Mouse (Mus musculus) lung, embryonic 16.5 days (tissue): Measurements from ENCODE around the gene Zfp683. TPM values are rescaled to one million over a fixed set of nuclear protein-coding genes. Genes with fewer than 3 reads are reported as not detected.
A peak's percentile ranks its signal among the peaks of the same experiment; 100 is the strongest.

Experiments used
- ATAC-seq: fragments of 200-750 bp; cut with Nextera tagmentation; 2 replicates; pipeline ENCODE4 v1.8.0; 2017; ENCODE audit warnings: low read depth, mild to moderate bottlenecking, moderate library complexity
- H3K27ac ChIP-seq: fragments of 300-500 bp; sonication (generic); 2 replicates; pipeline ENCODE4 v1.5.1; 2014; ENCODE audit warnings: mild to moderate bottlenecking, control low read depth, low read length
- H3K27me3 ChIP-seq: fragments of 300-500 bp; sonication (generic); 2 replicates; pipeline ENCODE4 v1.6.1; 2014; ENCODE audit warnings: low read depth, low read length, mixed read lengths; ENCODE audit not compliant: control insufficient read depth, insufficient read depth
- H3K36me3 ChIP-seq: fragments of 300-500 bp; sonication (generic); 2 replicates; pipeline ENCODE4 v1.6.1; 2014; ENCODE audit warnings: low read length; ENCODE audit not compliant: control insufficient read depth, insufficient read depth
- H3K4me1 ChIP-seq: fragments of 300-500 bp; sonication (generic); replicated peaks from 2 replicates; pipeline ENCODE4 v1.6.1; 2014; ENCODE audit warnings: low read length, mixed read lengths; ENCODE audit not compliant: control insufficient read depth, insufficient read depth
- H3K4me2 ChIP-seq: fragments of 300-500 bp; sonication (generic); 2 replicates; pipeline ENCODE4 v1.6.1; 2014; ENCODE audit warnings: low read depth, low read length, control low read depth
- H3K4me3 ChIP-seq: fragments of 300-500 bp; sonication (generic); 2 replicates; pipeline ENCODE4 v1.5.1; 2014; ENCODE audit warnings: mild to moderate bottlenecking, low read length, control low read depth
- H3K9ac ChIP-seq: fragments of 300-500 bp; sonication (generic); 2 replicates; pipeline ENCODE4 v1.6.1; 2014; ENCODE audit warnings: low read length, control low read depth
- H3K9me3 ChIP-seq: fragments of 300-500 bp; sonication (generic); 2 replicates; pipeline ENCODE4 v1.6.1; 2016; ENCODE audit warnings: low read length; ENCODE audit not compliant: control insufficient read depth
- WGBS: fragments of 180-500 bp; shearing (Covaris S2); extraction: QIAGEN DNeasy Blood & Tissue Kit; methylation state at CpG from one replicate; pipeline ENCODE4 v1.1.7; 2014; 5-methylcytosine and 5-hydroxymethylcytosine counted together
- polyA plus RNA-seq: library from polyadenylated mRNA; unstranded; fragments of >200 nt; fragmentation: Nextera tagmentation; extraction: Ambion mirVana; gene quantifications from 2 replicates; pipeline ENCODE4 v1.2.1, GENCODE M21; 2015

The Zfp683 gene
- polyA plus RNA-seq, 1 experiment from 2014 or later: not detected

DNA sequence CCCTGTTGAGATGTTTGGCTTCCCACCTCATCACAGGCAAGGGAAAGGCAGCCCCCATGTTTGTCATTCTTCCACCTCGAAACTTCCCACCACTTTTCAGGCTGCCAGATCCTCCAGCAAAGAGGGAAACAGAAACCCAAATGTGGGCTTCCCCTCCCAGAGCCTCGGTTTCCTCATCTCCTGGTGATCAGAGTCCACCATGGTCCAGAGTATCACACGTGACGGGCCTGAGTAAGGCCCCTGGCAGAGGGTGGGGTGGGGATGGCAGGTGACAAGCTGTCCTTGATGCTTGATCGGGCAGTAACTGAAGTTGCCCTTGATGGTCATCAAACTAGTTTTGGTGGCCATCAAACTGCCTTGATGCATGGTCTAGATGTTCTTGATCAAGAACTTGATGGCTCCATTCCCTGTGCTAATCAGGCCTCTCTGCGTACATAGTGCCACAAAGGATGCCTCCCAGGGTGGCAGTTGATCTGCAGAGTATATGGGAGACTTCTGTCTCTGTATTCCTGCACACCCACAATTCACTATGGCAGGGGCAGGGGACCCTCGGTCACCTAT is 40.4 kb downstream of the Zfp683 start:
- Histone ChIP-seq H3K27me3 (no peaks in the 10 kb centered on the region), H3K4me2 (no peak overlapping the region), H3K4me3 (no peak overlapping the region), H3K36me3 (no peaks in the 10 kb centered on the region), H3K9me3 (no peaks in the 10 kb centered on the region), H3K27ac (no peak overlapping the region), H3K4me1 (no peaks in the 10 kb centered on the region), H3K9ac (no peak overlapping the region)
- no peak for ATAC-seq
- 84% methylated on average over 7 of the region's 7 CpGs for WGBS

DNA sequence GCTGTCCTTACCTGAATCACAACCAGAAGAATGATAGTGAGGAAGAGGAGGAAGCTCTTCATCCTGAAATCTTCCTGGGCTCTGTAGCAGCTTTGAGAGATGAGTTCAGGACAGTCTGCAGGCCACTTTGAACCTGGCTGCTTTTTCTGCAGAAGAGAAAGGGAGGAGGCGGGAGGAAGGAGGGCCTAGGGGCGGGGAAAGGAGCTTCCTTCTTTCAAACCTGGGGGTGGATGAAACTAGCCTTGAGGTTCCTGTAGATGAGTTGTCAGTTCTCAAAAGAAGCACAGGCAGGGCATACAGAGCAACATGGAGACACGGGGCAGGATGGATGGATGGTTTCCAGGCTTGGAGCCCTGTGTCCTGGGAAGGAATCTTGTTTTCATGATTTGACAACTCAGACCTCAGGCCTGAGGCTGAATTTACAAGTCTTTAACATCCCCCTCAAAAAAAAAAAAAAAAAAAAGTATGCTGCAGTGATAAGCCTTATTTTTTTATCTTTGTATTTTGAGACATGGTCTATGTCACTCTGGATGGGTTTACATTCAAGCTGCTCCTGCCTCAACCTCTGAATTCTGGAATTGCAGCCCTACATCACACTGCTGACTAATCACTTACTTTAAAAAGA is 41.4 kb downstream of the Zfp683 start, which contains the start of gene Cd52:
TSS of gene Cd52 (minus strand) at position 160 of the 625 bp plus-strand sequence.
- H3K36me3 ChIP-seq: no peaks in the 10 kb centered on the region
- no peak within 1 kb of the TSS for H3K27ac ChIP-seq
- no peak within 1 kb of the TSS for H3K4me3 ChIP-seq
- ATAC-seq: no peak
- no peak within 1 kb of the TSS for H3K9ac ChIP-seq
- H3K9me3 ChIP-seq: no peaks in the 10 kb centered on the region
- no peaks in the 10 kb centered on the region for H3K4me1 ChIP-seq
- no peaks in the 10 kb centered on the region for H3K27me3 ChIP-seq
- 55% methylated on average over 3 of the region's 3 CpGs for whole genome bisulfite sequencing
- no peak within 1 kb of the TSS for H3K4me2 ChIP-seq

DNA sequence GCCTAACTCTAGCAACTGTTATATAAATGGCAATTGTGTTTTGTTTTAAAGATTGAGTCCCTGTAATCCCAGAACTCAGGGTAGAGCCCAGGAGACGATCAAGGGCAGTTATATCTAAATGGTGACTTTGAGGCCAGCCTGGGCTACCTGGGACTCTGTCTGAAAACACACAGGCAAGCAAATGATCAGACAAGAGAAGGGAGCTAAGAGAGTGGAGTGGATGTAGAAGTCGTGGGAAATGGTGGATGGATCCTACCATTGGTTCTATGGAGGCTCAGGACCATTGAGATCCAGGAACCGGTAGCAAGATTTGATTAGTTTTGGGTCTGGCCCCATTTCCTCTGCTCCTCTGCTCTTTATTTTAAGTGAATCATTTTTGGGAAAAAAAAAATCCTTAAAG is 42.5 kb downstream of the Zfp683 start:
- Histone ChIP-seq H3K36me3 (no peaks in the 10 kb centered on the region), H3K4me3 (no peak overlapping the region), H3K4me1 (no peaks in the 10 kb centered on the region), H3K4me2 (no peak overlapping the region), H3K9ac (no peak overlapping the region), H3K27me3 (no peaks in the 10 kb centered on the region), H3K27ac (no peak overlapping the region), H3K9me3 (no peaks in the 10 kb centered on the region)
- no peak for ATAC-seq
- 78% methylated on average over 3 of the region's 3 CpGs for WGBS

DNA sequence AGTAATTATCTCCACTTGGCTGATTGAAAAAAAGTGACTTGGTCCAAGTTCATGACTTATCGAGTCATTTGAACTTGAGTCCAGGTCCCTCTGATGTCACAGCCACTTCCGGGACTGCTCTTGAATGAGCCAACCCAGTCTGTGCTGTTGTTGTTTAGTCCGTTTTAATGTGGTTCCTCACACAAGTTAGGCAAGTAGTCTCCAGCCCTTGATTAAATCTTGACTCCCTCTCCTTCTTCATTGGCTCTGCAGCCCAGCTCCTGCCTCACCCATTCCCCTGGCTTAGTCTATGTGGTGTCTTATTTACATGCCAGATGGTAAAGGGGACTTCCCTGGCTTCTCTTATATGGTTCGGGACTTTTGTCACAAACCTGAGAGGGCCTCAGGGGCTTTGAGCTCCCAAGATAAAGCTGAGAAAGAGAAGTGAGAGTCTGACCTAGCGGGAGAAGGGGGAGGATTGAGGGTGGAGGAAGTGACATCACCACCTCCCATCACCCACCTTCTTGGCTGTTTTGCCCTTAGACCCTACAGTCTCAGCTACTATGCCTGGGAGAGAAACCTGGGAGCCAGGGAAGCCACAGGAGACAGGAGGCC is 43.5 kb downstream of the Zfp683 start:
- no peak for ATAC-seq
- no peak overlapping the region for H3K4me3 ChIP-seq
- H3K4me1 ChIP-seq: no peaks in the 10 kb centered on the region
- H3K4me2 ChIP-seq: no peak overlapping the region
- H3K36me3 ChIP-seq: no peaks in the 10 kb centered on the region
- no peaks in the 10 kb centered on the region for H3K27me3 ChIP-seq
- H3K9me3 ChIP-seq: no peaks in the 10 kb centered on the region
- H3K27ac ChIP-seq: no peak overlapping the region
- WGBS: 58% methylated on average over 5 of the region's 5 CpGs
- H3K9ac ChIP-seq: no peak overlapping the region

GRCm38 (mm10) chr4:134098628-134099027 is 45.0 kb downstream of the Zfp683 start:
- Histone ChIP-seq H3K9ac (no peak overlapping the region), H3K27me3 (no peaks in the 10 kb centered on the region), H3K4me2 (no peak overlapping the region), H3K4me3 (no peak overlapping the region), H3K36me3 (no peaks in the 10 kb centered on the region), H3K9me3 (no peaks in the 10 kb centered on the region), H3K4me1 (peaks cover 6% of the 10 kb centered on the region; the same call in 1 of the 2 replicates), H3K27ac (no peak overlapping the region)
- WGBS: 28% methylated on average over 8 of the region's 8 CpGs
- ATAC-seq: no peak

- Histone ChIP-seq H3K4me2 (no peak overlapping the region), H3K36me3 (no peaks in the 10 kb centered on the region), H3K9ac (no peak overlapping the region), H3K27me3 (no peaks in the 10 kb centered on the region), H3K4me3 (no peak overlapping the region), H3K9me3 (no peaks in the 10 kb centered on the region), H3K4me1 (peaks cover 6% of the 10 kb centered on the region; the same call in 1 of the 2 replicates), H3K27ac (no peak overlapping the region)
- WGBS: 72% methylated on average over 4 of the region's 4 CpGs
- ATAC-seq: no peak
These were observed 46.6 kb downstream of the Zfp683 start for GRCm38 (mm10) chr4:134100245-134100644.

DNA sequence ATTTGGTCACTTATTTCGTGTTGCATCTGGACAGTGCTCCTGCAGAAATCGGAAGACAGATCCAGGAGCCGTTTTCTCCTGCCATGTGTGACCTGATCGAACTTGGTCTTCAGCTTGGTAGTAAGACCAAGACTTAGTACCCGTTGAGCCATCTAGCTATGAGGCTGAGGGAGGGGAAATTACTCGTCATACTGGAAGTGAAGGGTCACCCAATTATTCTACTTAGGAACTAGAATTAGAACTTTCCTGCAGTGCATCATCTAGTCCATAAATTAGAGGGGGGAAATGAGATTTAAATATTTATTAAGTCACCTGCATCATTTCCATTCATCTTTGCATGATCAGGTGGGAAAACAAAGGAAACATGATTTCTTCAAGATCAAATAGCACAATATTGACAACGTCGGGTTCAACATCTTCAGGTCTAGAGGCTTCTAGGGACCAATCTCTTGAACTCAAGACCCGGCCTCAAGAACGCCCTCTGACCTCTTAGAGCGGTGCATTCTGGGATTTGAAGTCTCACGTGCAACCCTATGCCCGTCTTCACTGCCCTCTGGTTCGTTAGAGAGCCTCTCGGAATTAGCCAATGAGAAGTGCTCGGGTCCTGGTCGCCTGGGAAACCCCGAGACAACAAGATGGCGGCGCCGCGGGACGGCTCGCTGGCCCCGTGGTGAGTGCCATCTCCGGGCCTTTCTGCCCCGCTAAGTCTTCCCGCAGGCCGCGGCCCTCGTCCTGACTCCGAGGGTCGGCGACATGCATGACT is 48.5 kb downstream of the Zfp683 start, which contains the start of gene Ubxn11:
TSS of gene Ubxn11 (plus strand) at position 592 of the 763 bp plus-strand sequence.
- Histone ChIP-seq H3K9me3 (no peaks in the 10 kb centered on the region), H3K27me3 (no peaks in the 10 kb centered on the region), H3K9ac (peak within 1 kb of the TSS; percentile 66), H3K4me2 (peak within 1 kb of the TSS; percentile 72), H3K36me3 (no peaks in the 10 kb centered on the region), H3K4me1 (peaks cover 6% of the 10 kb centered on the region; the same call in 1 of the 2 replicates), H3K4me3 (peak within 1 kb of the TSS; percentile 71), H3K27ac (no peak within 1 kb of the TSS)
- ATAC-seq: peak; percentile 98
- 18% methylated on average over 34 of the region's 34 CpGs for WGBS

GRCm38 (mm10) chr4:134102742-134103119 is 49.1 kb downstream of the Zfp683 start:
- peak overlapping the region; percentile 72 for H3K4me2 ChIP-seq
- H3K36me3 ChIP-seq: no peaks in the 10 kb centered on the region
- ATAC-seq: peak; percentile 24
- H3K27me3 ChIP-seq: no peaks in the 10 kb centered on the region
- H3K4me1 ChIP-seq: peaks cover 6% of the 10 kb centered on the region; the same call in 1 of the 2 replicates
- no peaks in the 10 kb centered on the region for H3K9me3 ChIP-seq
- peak overlapping the region; percentile 71 for H3K4me3 ChIP-seq
- H3K27ac ChIP-seq: no peak overlapping the region
- 4% methylated on average over 21 of the region's 21 CpGs for WGBS
- peak overlapping the region; percentile 66 for H3K9ac ChIP-seq

DNA sequence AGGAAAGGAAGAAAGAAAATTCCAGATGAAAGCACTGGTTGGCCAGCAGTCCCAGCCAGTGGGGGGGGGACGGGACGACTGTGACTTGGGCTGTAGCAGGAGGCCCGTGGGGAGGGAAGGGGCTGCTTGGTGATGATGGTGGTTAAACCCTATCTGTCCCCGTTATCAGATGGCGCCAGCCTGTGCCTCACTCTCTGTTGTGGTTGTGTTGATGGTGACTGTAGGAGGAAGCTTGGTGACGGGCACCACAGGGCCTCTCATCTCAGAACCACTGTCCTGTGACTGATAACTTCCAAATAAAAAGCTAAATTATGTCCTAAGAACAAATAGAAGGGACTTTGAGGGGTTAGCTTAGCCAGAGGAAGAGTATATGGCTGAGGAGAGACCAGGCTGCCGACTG is 52.5 kb downstream of the Zfp683 start:
- Histone ChIP-seq H3K9me3 (no peaks in the 10 kb centered on the region), H3K36me3 (no peaks in the 10 kb centered on the region), H3K4me3 (no peak overlapping the region), H3K27me3 (no peaks in the 10 kb centered on the region), H3K9ac (no peak overlapping the region), H3K4me1 (peaks cover 12% of the 10 kb centered on the region; the same call in 1 of the 2 replicates), H3K4me2 (no peak overlapping the region), H3K27ac (no peak overlapping the region)
- 54% methylated on average over 7 of the region's 7 CpGs for WGBS
- no peak for ATAC-seq
